Mouse (Mus musculus) embryonic facial prominence, embryonic 14.5 days (tissue): ENCODE measurements around the gene Zfp266. TPM values are rescaled to one million over a fixed set of nuclear protein-coding genes. Genes with fewer than 3 reads are reported as not detected.

Experiments
- ATAC-seq: fragments of 200-750 bp; cut with Nextera tagmentation; 2 replicates; pipeline ENCODE4 v1.8.0; 2017; ENCODE audit warnings: low read depth, moderate number of reproducible peaks, moderate TSS enrichment
- DNase-seq: peaks from one replicate; pipeline ENCODE4 v3.0.0-alpha.2; 2015; ENCODE audit warnings: low spot score
- H3K27ac ChIP-seq: fragments of 300-500 bp; sonication (generic); replicated peaks from 2 replicates; pipeline ENCODE4 v1.5.1; 2014; ENCODE audit warnings: low read depth, mild to moderate bottlenecking, low read length, moderate library complexity
- H3K27me3 ChIP-seq: fragments of 300-500 bp; sonication (generic); replicated peaks from 2 replicates; pipeline ENCODE4 v1.6.1; 2014; ENCODE audit warnings: low read length; ENCODE audit not compliant: control insufficient read depth, insufficient read depth
- H3K36me3 ChIP-seq: fragments of 300-500 bp; sonication (generic); 2 replicates; pipeline ENCODE4 v1.6.1; 2014; ENCODE audit warnings: low read length, mixed read lengths; ENCODE audit not compliant: control insufficient read depth, insufficient read depth
- H3K4me1 ChIP-seq: fragments of 300-500 bp; sonication (generic); 2 replicates; pipeline ENCODE4 v1.6.1; 2014; ENCODE audit warnings: antibody characterized with exemption, low read length; ENCODE audit not compliant: control insufficient read depth, insufficient read depth
- H3K4me2 ChIP-seq: fragments of 300-500 bp; sonication (generic); 2 replicates; pipeline ENCODE4 v1.6.1; 2014; ENCODE audit warnings: low read depth, mild to moderate bottlenecking, low read length, moderate library complexity, mixed read lengths
- H3K4me3 ChIP-seq: fragments of 300-500 bp; sonication (generic); 2 replicates; pipeline ENCODE4 v1.5.1; 2014; ENCODE audit warnings: low read depth, mild to moderate bottlenecking, low read length
- H3K9ac ChIP-seq: fragments of 300-500 bp; sonication (generic); 2 replicates; pipeline ENCODE4 v1.6.1; 2014; ENCODE audit warnings: low read depth, mild to moderate bottlenecking, low read length, moderate library complexity, mixed read lengths
- H3K9me3 ChIP-seq: fragments of 300-500 bp; sonication (generic); 2 replicates; pipeline ENCODE4 v1.6.1; 2016; ENCODE audit warnings: low read length; ENCODE audit not compliant: control insufficient read depth
- WGBS: fragments of 180-500 bp; shearing (Covaris S2); extraction: QIAGEN DNeasy Blood & Tissue Kit; methylation state at CpG from one replicate; pipeline ENCODE4 v1.1.7; 2014; 5-methylcytosine and 5-hydroxymethylcytosine counted together
- polyA plus RNA-seq: library from polyadenylated mRNA; unstranded; fragments of >200 nt; fragmentation: Nextera tagmentation; extraction: Ambion mirVana; gene quantifications from 2 replicates; pipeline ENCODE4 v1.2.1, GENCODE M21; 2014

The Zfp266 gene
- polyA plus RNA-seq, 1 experiment from 2014 or later, result 80.9 TPM

- peaks cover 75% of the 10 kb centered on the region for H3K36me3 ChIP-seq
These were observed 44.6 kb downstream of the Zfp266 start for GRCm38 (mm10) chr9:20476632-20477031.

GRCm38 (mm10) chr9:20466761-20467442 is 54.3 kb downstream of the Zfp266 start:
- no peak for ATAC-seq
- Histone ChIP-seq H3K27ac (no peak overlapping the region), H3K4me3 (no peak overlapping the region), H3K9ac (no peak overlapping the region), H3K27me3 (no peaks in the 10 kb centered on the region), H3K9me3 (peaks cover 26% of the 10 kb centered on the region), H3K4me1 (no peaks in the 10 kb centered on the region), H3K36me3 (peaks cover 36% of the 10 kb centered on the region), H3K4me2 (no peak overlapping the region)
- DNase-seq, result peak; percentile 78
- 54% methylated on average over 7 of the region's 7 CpGs for WGBS

More at GRCm38 (mm10) chr9:20476632-20477031, 44.6 kb downstream of the Zfp266 start:
- no peak overlapping the region for H3K27ac ChIP-seq
- H3K9ac ChIP-seq, result no peak overlapping the region
- no peaks in the 10 kb centered on the region for H3K27me3 ChIP-seq
- no peak for DNase-seq
- WGBS, result 96% methylated on average over 1 of the region's 1 CpGs
- H3K4me1 ChIP-seq, result no peaks in the 10 kb centered on the region
- no peak overlapping the region for H3K4me3 ChIP-seq
- no peak overlapping the region for H3K4me2 ChIP-seq
- 0 out of 2 replicates have a peak, but pooled peaks cover 4% of the 10 kb centered on the region for H3K9me3 ChIP-seq
- ATAC-seq, result no peak

- Histone ChIP-seq H3K4me1 (peaks cover 11% of the 10 kb centered on the region), H3K27me3 (no peaks in the 10 kb centered on the region), H3K4me2 (peak within 1 kb of the TSS; percentile 68), H3K36me3 (peaks cover 30% of the 10 kb centered on the region), H3K9ac (peak within 1 kb of the TSS; percentile 86), H3K4me3 (peak within 1 kb of the TSS; percentile 78), H3K27ac (peak within 1 kb of the TSS; percentile 92), H3K9me3 (no peaks in the 10 kb centered on the region)
- DNase-seq (peak; percentile 92), ATAC-seq (peak; percentile 94)
- WGBS, result 1% methylated on average over 38 of the region's 48 CpGs
These were observed 61.6 kb downstream of the Zfp266 start, which contains the start of gene Zfp26 for GRCm38 (mm10) chr9:20459377-20460317. Gene Zfp26 (minus strand): TSS chr9:20460162.

- no peaks in the 10 kb centered on the region for H3K9me3 ChIP-seq
- ATAC-seq (no peak), DNase-seq (no peak)
- WGBS, result 89% methylated on average over 4 of the region's 4 CpGs
- H3K4me1 ChIP-seq, result peaks cover 2% of the 10 kb centered on the region; the same call in 1 of the 2 replicates
- no peaks in the 10 kb centered on the region for H3K27me3 ChIP-seq
- H3K27ac ChIP-seq, result no peak overlapping the region
- no peak overlapping the region for H3K4me2 ChIP-seq
- no peak overlapping the region for H3K4me3 ChIP-seq
- H3K36me3 ChIP-seq, result peaks cover 63% of the 10 kb centered on the region
- no peak overlapping the region for H3K9ac ChIP-seq
These were observed 67.6 kb downstream of the Zfp266 start for GRCm38 (mm10) chr9:20453647-20454046.

GRCm38 (mm10) chr9:20451493-20451892 is 69.7 kb downstream of the Zfp266 start:
- Histone ChIP-seq H3K27ac (no peak overlapping the region), H3K9ac (no peak overlapping the region), H3K4me2 (no peak overlapping the region), H3K27me3 (no peaks in the 10 kb centered on the region), H3K9me3 (no peaks in the 10 kb centered on the region), H3K4me1 (no peaks in the 10 kb centered on the region), H3K36me3 (peaks cover 57% of the 10 kb centered on the region), H3K4me3 (no peak overlapping the region)
- DNase-seq, result no peak
- 100% methylated on average over 1 of the region's 1 CpGs for WGBS
- ATAC-seq, result no peak

Other genes with a start within 250 kb of the Zfp266 start
- not detected in 2 replicates for gene Olfr39, start 239.1 kb downstream of the Zfp266 start, polyA plus RNA-seq
- gene Olfr873, start 222.9 kb downstream of the Zfp266 start, polyA plus RNA-seq, result not detected in 2 replicates
- gene Olfr18, start 185.3 kb downstream of the Zfp266 start, polyA plus RNA-seq, result not detected in 2 replicates
- gene Zfp560, start 136.2 kb downstream of the Zfp266 start, polyA plus RNA-seq, result 32.7 and 40.1 TPM in 2 replicates
- 19.6 and 26.1 TPM in 2 replicates for gene Zfp26, start 61.3 kb downstream of the Zfp266 start, polyA plus RNA-seq
- 25.6 and 26.1 TPM in 2 replicates for gene Zfp426, start 28.7 kb downstream of the Zfp266 start, polyA plus RNA-seq
- gene Zfp846, start 59.9 kb upstream of the Zfp266 start, polyA plus RNA-seq, result 12.0 and 14.5 TPM in 2 replicates
- 332 and 354 TPM in 2 replicates for gene Ubl5, start 121.5 kb upstream of the Zfp266 start, polyA plus RNA-seq
- gene Fbxl12, start 123.3 kb upstream of the Zfp266 start, polyA plus RNA-seq, result 11.5 and 14.3 TPM in 2 replicates
- 46.3 and 48.1 TPM in 2 replicates for gene Pin1, start 130.7 kb upstream of the Zfp266 start, polyA plus RNA-seq
- gene Olfm2, start 224.9 kb upstream of the Zfp266 start, polyA plus RNA-seq, result 9.2 and 9.7 TPM in 2 replicates